Mouse (Mus musculus) gastrocnemius, postnatal 14 days (tissue): ENCODE measurements around the gene Tmcc1. TPM values are rescaled to one million over a fixed set of nuclear protein-coding genes. Genes with fewer than 3 reads are reported as not detected.
A peak's percentile ranks its signal among the peaks of the same experiment; 100 is the strongest.

Source experiments
- DNase-seq: peaks from one replicate; pipeline ENCODE4 v3.0.0; 2021; ENCODE audit warnings: mixed read lengths
- intact Hi-C: fragments of 180-260 bp; cut with DNase I; formaldehyde crosslinking; loops from one replicate; pipeline ENCODE4 v1.15.1; 2025; ENCODE audit warnings: low total_unique reads
- total RNA-seq, 2 experiments: library from RNA; stranded (reverse); gene quantifications; 2 replicates each; pipeline ENCODE4 v1.2.3; 2021

Gene Tmcc1
- total RNA-seq, 2 experiments from 2014 or later: 26.8 to 37.0 TPM

DNA sequence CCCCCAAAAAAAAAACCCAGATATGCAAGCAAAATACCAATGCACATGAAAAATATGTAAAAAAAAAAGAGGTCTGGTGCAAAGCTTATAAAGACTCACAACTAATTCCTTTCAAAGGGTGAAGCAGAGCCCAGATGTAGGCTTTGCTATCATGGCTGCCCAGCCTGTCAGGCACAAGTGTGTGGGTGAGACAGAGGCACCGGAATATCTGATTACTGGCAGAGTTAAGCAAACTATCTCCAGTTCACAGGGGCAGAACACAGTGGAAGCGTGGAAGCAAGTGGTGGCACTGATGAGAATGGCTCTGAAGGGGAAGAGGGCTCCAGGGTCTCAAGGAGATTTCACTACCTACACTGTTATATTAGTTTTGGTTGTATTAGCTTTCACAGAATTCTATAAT, 155.1 kb downstream of the Tmcc1 start:
- intact Hi-C loops: no loop called here
- no peak for DNase-seq

GRCm38 (mm10) chr6:116037281-116037831, 155.9 kb downstream of the Tmcc1 start:
- intact Hi-C loops: no loop called here
- DNase-seq: no peak

DNA sequence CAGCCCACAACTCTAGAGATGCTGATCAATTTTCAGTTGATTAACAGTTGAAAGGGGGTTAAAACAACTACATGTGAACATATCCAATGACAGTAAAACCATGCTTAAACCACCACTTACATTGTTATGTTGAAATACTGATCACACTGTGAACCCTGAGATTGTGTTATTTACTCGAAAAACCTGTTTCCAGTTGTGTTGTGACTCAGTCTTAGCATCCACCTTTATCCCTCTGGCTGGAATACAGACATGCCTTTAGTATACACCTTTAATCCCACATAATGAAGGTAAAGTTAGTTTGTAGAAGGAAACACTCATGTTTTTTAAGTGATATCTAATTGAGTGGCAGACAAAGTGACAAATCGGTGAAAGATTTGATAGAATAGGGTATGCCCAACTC, 156.7 kb downstream of the Tmcc1 start:
- intact Hi-C loops: no loop called here
- no peak for DNase-seq

DNA sequence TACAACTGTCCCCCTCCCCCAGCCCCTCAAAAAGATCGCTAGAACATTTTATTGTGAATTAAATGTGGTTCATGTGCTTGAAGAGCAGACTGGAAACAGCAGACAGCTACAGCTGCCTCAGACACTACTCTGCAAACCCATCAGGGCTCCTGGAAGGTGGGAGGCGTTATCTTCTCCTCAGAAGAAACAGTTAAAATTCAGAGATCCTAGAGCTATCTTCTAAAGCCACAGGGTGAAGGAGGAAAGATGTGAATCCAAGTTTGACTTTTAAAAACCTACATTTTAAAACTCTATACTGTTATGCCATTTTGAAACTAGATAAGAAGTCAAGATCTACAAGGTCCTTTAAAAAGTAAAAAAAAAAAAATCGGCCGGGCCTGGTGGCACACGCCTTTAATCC, 162.2 kb downstream of the Tmcc1 start:
- DNase-seq: no peak
- intact Hi-C loops: no loop called here

DNA sequence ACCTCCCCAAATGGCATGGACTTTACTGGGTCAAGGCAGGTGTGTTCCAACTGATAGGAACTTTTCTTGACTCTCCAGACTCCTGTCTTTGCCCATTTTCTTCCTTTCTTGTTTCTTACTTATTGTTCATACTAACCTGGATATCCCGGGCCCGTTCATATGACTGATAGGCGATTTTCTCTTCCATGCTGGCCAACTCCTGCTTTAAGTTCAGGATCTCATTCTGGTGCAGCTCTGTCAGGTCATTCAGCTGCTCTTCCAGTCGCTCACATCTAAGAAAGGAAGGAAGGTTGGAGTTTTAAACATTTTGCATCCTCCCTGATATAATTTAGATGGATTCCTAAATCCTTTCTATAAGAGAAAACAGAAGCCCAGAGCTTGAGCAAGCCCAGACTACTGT, 168.6 kb downstream of the Tmcc1 start:
- no peak for DNase-seq
- intact Hi-C loops: no loop called here

DNA sequence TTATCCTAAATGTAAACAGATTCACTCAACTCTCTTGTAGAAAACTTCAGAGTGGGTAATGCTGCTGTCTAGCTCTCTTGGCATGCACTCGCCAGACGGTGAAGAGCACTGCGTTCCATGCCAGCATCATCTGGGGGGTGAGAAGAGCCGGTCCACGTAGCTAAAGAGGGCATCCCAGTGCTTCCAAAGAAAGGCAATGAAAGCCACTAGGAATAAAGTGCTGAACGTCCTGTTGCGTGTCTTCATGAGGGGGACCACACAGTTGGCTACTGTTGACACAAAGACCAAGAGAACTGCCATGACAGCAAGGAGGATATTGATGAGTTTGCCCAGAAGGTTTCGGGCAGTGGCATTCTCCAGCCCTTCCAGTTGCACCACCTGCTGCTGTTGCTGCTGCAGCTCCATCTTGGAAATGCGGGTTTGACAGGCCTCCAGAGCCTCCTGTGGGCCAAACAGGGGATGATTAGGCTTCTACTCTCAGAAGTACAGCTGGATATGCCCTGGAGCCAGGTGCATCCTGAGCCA, 171.3 kb downstream of the Tmcc1 start:
- no peak for DNase-seq
- intact Hi-C loops: no loop called here

DNA sequence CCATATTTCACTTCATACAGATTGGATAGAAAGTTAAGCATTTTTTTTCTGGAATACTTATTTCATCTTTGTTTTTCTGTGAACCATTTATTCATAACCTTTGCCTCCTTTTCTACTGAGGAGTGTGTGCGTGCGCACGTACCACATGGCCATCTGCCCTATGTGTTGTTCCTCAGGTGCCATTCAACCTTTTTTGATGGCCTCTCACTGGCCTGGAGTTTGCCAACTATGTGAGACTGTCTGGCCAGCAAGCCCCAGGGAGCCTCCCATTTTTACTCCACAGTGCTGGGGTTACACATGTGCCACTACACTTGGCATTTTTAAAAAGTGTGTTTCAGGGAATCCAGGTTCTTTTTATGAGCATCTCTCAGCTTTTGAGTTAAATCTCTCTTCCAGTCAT, 177.4 kb downstream of the Tmcc1 start:
- DNase-seq: no peak
- intact Hi-C loops: no loop called here

GRCm38 (mm10) chr6:116014111-116014510, 179.2 kb downstream of the Tmcc1 start:
- no peak for DNase-seq

GRCm38 (mm10) chr6:116013687-116014086, 179.6 kb downstream of the Tmcc1 start:
- intact Hi-C loops: loop anchor here (5.0 kb wide), 1 partner anchor 114 kb away; no protein-coding TSS in a partner anchor

More at GRCm38 (mm10) chr6:116014111-116014510, 179.2 kb downstream of the Tmcc1 start:
- intact Hi-C loops: loop anchor here (5.0 kb wide), 1 partner anchor 113 kb away; no protein-coding TSS in a partner anchor

GRCm38 (mm10) chr6:116010541-116010940, 182.7 kb downstream of the Tmcc1 start:
- DNase-seq: peak; percentile 72
- intact Hi-C loops: loop anchor here (5.0 kb wide), 1 partner anchor 117 kb away; no protein-coding TSS in a partner anchor

More at GRCm38 (mm10) chr6:116013687-116014086, 179.6 kb downstream of the Tmcc1 start:
- DNase-seq: no peak

- no peak for DNase-seq
- intact Hi-C loops: loop anchor here (5.0 kb wide), 2 partner anchors 107 to 152 kb away; no protein-coding TSS in a partner anchor
Observed at GRCm38 (mm10) chr6:116009426-116009825, 183.9 kb downstream of the Tmcc1 start.

DNA sequence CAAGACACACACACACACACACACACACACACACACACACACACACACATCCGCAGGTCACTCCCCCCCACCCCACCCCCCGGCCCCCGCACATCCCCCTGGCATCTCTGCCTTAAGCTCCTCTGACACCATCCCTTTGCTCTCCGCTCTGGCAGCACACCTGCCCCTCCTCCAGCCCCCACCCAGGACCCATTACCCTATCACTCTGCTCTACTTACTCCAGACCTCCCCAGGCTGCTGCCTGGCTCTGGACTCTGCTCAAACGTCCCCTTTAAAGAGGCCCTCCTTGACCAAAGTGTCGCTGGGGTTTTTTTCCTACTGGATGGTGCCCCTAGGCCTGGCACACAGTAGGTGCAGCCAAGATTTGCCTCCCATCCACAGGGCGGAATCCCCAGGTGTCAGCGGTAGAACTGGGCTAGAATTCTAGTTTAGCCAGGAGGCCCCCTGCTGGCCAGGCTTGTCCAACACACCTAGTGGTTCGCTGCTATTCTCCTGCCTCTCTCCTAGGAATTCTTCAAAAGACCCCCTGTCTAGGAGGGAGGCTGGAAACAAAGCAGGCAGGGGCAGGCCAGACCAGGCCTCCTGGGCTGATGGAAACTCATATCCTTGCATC, 185.6 kb downstream of the Tmcc1 start:
- DNase-seq: peak; percentile 74
- intact Hi-C loops: loop anchor here (5.0 kb wide), 2 partner anchors 105 to 150 kb away; no protein-coding TSS in a partner anchor

- peak; percentile 81 for DNase-seq
- intact Hi-C loops: loop anchor here (5.0 kb wide), 2 partner anchors 104 to 149 kb away; no protein-coding TSS in a partner anchor
Observed at GRCm38 (mm10) chr6:116006731-116007130, 186.6 kb downstream of the Tmcc1 start.

- intact Hi-C loops: loop anchor here (5.0 kb wide), 2 partner anchors 104 to 149 kb away; no protein-coding TSS in a partner anchor
- DNase-seq: no peak
Observed at GRCm38 (mm10) chr6:116005959-116006288, 187.4 kb downstream of the Tmcc1 start.

- intact Hi-C loops: loop anchor here (5.0 kb wide), 2 partner anchors 103 to 148 kb away; no protein-coding TSS in a partner anchor
- DNase-seq: no peak
Observed at GRCm38 (mm10) chr6:116005275-116005958, 187.9 kb downstream of the Tmcc1 start.

DNA sequence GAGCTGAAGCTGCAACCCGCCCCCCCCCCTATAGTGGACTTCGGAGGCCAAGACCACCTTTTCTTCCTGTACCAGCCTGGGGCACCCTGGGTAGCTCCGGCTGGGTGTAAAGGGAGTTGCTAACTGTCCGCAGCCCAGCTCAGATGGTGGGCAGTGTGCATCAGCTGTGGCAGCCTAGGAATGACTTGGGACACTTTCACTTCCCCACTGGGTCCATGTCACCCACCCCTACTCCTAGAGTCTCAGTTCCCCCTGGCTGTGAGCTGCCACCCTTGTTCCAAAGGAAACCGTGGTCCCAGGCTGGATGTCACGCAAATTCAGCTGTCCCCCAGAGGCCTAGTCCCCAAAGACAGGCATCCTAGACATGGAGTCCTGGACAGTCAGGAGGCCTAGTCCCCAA, 188.6 kb downstream of the Tmcc1 start:
- no peak for DNase-seq

DNA sequence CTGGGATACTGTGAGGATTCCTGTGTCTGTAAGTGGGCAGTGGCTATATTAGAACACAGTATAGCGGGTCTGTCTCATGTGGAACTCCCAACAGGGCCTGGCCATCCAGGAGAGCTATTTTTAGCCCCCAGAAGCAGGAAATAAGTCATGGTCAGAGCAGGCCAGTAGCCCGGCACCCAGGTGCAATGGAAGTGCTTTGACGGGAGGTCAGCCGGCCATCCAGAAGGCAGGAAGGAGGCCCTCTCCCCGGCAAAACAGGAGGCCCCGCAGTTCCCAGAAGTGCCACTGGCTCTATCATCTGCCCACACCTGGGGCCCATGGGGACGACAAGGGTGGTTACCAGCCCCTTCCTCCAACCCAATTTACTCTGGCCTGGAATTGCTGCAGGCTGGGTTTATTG, 189.2 kb downstream of the Tmcc1 start:
- intact Hi-C loops: no loop called here
- DNase-seq: peak; percentile 54

More for the DNA sequence above, 188.6 kb downstream of the Tmcc1 start:
- intact Hi-C loops: loop anchor here (5.0 kb wide), 2 partner anchors 102 to 147 kb away; no protein-coding TSS in a partner anchor

GRCm38 (mm10) chr6:116003516-116003915, 189.8 kb downstream of the Tmcc1 start:
- intact Hi-C loops: no loop called here
- no peak for DNase-seq

DNA sequence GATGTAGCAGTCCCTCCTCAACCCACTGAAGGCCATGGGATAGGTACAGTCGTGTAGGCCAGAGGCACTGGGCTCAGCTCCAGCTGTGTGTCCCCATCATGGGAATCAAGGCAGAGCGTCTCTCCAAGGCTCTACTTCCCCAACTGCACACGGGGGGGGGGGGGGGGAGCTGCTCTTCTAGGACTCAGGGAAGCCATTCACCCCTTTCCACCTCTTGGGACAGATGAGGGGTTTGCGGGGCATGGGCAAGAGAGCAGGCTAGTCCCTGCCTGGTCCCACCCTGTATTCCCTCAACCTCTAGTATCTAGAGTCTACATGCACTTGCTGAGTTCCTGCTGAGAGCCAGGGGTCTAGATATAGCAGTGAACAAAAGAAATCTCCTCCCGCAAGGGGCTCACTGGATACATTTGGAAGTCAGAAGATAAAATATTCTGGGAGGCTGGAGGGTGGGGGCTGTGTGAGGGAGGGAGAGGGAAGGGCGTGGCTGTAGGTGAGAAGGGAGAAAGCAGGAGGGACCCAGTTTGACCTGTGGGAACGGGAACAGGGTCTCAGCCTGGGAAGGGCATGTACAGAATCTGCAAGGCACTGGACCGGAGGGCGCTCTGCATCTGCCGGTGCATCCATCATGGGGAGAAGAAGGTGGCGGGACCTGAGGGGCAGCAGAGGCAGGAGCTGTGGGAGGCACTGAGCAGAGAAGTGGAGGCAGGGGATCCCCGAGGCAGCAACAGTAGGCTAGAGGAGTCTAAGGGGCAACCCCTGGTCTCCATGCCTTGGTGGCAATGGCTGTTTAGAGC, 190.8 kb downstream of the Tmcc1 start:
- intact Hi-C loops: no loop called here
- DNase-seq: no peak
